Mouse (Mus musculus) megakaryocyte progenitor cell, adult 5-6 weeks (primary cell): Measurements from ENCODE around the gene Cish. TPM values are rescaled to one million over a fixed set of nuclear protein-coding genes. Genes with fewer than 3 reads are reported as not detected.
"Not testable (repeated sequence)": the region's sequence is repeated elsewhere in the genome, so short reads cannot be mapped to it uniquely, and the experiment has no call there.

Experiments
- ATAC-seq: replicated peaks from 2 replicates; pipeline ENCODE4 v1.8.0; 2016; ENCODE audit warnings: mild to moderate bottlenecking, moderate TSS enrichment, inconsistent platforms; ENCODE audit not compliant: poor library complexity
- total RNA-seq, 2 experiments: library from RNA; stranded (forward) in 1 of 2; stranded (reverse) in 1 of 2; fragments of 157-497, 149-512 nt in 1 of 2; fragments of 200-1000 nt in 1 of 2; gene quantifications; 2 replicates each; pipeline versions ENCODE4 v1.2.3 to v1.2.4; 2015 to 2017

The Cish gene
- total RNA-seq, 2 experiments from 2014 or later: 0.21 to 0.86 TPM

DNA sequence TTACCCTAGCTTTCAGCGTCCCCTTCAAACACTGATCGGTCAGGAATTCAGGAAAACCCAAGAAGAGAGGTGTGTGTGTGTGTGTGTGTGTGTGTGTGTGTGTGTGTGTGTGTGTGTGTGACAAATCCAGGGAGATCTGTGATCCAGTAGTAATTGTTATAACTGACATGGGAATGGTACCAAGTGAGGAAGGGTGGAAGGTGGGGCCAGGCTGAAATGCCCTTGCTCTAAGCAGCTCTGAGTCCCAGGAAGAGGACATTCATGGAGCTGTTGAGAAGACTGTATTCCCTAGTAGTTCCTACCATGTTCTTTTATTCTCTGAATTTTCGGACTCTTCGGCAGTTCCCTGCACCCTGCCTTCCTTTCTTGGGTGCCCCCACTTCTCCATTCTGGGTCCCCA, 1.8 kb downstream of the Cish start:
- no peak for ATAC-seq

DNA sequence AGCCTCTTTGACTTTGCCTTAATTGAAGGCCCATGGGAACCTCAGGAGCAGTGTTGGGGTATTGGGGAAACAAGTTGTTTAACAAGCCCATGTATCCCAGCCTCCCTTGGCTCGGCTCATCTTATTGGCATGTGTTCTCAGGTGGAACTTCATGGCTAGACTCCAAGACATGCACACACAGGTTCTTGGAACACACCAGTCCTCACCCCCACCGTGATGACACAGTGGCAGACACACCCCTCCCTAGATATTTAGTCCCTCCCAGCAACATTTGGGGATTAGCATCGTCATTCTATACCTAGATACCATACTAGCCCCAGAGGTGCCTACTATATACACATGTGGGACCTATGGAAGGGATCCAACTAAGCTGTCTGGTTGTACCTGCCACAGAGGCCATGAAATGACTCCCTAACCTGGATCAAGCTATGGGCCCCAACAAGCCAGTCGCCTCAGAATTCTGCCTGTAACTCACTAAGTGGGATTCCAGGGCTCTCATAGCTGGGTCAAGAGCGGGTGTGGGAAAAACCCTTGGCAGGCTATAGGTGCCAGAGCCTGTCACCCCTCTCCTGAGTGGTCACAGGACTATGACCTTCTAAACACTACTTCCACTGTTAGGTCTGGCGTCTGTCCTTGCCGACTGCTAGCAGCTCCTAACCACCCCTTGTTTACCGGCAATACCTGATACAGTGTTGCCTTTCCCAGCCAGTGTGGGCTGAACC, 2.4 kb downstream of the Cish start:
- ATAC-seq: no peak

DNA sequence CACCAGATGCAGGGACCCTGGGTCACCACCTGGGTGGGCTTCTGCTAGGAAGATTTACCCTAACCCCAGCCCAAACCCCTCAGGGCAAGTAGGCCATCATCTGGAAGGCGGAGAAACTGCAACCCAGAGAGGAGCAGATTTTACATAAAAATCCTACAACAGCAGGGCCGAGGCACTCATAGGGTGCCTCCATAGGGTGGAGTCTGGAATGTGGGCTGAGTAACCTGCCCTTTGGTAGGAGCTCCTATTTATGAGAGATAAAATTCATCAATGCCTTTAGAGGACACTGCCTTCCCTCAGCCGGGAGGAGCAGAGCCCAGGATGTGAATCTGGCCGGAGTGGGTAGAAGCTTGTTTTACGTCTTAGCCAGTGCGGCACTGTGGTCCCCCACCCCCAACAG, 3.0 kb downstream of the Cish start:
- no peak for ATAC-seq

DNA sequence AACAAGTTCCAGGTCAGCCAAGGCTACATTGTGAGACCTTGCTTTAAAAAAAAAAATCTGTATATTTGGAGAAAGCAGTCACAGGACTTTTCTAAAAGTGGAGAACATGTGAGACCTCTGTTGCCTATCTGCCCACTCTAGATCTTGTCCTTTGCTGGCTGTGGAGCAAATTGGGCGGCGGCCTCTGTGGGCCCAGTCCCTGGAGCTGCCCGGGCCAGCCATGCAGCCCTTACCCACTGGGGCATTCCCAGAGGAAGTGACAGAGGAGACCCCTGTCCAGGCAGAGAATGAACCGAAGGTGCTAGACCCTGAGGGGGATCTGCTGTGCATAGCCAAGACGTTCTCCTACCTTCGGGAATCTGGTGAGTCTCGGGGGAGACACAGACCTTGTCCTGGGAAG, 4.0 kb downstream of the Cish start:
- ATAC-seq: no peak

DNA sequence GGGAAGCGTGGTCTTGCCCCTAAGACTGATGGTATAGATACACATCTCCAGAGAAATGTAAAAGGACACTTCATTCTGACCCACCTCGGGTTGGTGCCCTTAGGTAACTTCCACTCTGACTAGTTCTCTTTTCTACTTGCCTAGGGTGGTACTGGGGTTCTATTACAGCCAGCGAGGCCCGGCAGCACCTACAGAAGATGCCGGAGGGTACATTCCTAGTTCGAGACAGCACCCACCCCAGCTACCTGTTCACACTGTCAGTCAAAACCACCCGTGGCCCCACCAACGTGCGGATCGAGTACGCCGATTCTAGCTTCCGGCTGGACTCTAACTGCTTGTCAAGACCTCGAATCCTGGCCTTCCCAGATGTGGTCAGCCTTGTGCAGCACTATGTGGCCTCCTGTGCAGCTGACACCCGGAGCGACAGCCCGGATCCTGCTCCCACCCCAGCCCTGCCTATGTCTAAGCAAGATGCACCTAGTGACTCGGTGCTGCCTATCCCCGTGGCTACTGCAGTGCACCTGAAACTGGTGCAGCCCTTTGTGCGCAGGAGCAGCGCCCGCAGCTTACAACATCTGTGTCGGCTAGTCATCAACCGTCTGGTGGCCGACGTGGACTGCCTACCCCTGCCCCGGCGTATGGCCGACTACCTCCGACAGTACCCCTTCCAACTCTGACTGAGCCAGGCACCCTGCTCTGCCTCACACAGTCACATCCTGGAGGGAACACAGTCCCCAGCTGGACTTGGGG, 4.6 kb downstream of the Cish start:
- ATAC-seq: no peak

DNA sequence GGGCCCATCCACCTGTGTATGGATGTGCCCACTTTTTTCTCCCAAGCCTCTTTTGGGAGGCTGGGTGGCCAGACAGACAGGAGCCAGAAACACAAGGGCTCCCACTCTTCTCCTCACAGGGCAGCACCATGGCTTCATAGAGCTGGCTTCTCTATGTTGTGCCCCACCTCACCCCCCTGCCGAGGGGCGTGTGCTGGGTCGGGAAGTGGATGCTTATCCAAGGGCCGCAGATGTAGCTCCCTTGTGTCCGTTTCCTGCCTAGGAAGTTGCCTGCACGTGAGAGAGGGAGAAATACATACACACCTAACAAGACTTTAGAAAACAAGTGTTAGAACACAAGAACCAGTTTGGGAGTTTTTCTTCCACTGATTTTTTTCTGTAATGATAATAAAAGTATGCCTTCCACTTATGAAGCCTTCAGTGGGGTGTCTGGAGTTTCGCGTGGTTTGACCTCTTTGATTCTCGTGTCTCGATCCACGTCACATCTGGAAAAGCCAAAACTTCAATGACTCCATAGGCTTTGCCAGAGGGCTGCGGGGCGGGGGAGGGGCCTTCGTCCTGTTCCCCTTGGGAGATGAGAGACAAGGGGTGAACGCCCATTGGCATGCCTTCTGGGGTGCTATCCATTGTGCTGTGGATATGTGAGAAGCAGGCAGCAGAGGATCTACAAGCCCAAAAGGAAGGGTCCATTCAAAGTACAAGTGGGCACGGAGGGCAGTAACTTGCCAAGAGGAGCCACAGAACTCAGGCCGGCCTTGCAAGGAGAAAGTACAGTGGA, 5.9 kb downstream of the Cish start:
- no peak for ATAC-seq

DNA sequence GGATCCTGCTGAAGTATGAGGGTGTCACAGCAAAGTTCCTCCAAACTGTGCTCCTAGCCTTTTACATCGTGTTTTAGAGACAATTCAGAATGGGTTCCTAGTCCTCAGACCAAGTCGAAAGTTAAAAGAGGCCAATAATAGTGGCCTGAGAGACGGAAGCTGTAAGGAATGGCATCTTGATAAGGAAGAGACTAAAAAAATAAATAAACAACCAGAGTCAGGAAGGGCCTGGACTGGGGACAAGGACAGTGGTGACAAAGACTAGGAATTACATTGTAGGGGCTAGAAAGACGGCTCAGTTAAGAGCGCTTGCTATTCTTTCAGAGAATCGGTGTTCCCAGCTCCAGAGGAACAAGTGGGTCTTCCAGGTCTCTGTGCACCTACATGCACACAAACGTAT, 6.8 kb downstream of the Cish start:
- no peak for ATAC-seq

DNA sequence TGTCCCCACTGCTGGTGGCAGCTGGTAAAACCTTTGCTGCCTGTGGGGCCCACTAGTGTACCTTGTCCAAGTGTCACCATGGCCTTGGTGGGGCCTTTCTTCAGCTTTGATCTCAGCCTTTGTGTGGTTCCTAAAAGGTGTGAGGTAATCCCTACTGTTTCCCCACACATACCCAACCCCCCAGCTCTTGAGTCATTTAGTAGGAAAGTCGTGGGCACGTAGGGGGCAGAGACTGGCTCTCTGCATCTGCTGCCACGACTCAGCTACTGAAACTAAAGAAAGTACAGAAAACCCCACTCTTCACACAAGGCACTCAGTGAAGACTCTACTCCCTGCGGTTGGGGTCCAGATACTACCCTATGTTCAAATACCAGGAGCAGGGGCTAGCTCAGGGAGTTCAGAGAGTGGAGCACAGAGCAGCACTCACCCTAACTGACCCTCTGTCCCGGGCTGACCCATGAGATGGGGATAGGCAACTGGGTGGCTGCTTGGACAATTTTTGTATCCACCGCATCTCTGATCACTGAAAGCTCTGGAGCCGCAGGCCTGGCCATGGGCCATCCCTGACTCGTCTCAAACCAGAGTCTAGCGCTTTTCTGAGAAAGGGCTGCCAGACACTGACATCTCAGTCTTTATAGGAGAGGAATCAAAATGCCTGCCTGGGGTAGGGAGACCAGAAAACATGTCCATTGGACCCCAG, 7.4 kb downstream of the Cish start:
- ATAC-seq: peak; percentile 16

DNA sequence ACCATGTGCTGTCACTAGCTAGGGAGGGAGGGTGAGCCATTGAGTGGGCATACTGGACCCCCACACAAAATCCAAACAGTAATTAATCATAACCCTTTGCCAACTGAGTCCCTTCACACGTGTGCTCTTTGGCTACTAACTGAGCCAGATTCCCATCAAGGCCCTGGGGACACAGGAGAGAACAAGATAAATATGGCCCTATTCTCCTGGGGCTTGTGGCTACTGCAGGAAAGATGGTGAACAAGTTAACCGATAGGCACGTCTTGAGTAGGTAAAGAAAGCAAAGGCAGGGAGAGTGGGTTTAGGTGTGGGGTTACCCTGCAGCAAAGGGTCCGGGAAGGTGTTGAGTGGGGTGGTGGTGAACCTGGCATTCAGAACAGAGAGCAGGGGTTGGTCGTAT, 8.1 kb downstream of the Cish start:
- no peak for ATAC-seq

DNA sequence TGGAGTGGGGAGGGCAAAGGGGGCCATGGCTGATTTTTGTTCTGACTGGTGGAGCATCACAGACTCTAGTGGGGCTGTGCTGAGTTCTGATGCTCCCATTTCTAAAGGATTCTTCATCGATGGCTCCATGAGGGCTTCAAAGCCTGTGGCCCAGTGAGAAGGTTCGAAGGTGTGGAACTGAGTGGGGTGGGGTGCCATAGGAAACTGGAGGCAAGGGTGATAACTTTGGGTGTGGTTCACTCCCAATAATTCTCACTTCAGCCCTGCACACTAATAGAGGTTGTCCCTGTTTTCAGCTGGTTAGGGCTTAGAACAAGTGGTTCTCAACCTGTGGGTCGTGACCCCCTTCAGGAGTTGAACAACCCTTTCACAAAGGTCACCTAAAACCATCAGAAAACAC, 8.6 kb downstream of the Cish start:
- ATAC-seq: no peak

DNA sequence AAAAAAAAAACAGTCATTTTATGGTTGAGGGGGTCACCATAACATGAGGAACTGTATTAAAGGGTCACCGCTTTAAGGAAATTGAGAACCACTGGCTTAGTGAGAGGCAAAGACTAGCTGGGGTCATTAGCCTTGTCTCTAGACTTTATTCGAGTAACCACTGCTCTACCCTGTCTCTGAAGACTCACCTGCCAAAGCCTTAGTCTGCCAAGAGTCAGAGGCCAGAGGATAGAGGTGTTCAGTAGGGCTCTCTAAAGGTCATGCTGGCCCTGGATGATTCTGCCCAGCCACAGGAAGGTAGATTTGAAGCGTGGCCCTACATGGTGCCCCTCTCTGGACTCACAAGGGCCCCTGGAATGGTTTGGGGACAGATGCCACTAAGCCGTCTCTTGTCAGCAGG, 9.2 kb downstream of the Cish start:
- ATAC-seq: no peak

DNA sequence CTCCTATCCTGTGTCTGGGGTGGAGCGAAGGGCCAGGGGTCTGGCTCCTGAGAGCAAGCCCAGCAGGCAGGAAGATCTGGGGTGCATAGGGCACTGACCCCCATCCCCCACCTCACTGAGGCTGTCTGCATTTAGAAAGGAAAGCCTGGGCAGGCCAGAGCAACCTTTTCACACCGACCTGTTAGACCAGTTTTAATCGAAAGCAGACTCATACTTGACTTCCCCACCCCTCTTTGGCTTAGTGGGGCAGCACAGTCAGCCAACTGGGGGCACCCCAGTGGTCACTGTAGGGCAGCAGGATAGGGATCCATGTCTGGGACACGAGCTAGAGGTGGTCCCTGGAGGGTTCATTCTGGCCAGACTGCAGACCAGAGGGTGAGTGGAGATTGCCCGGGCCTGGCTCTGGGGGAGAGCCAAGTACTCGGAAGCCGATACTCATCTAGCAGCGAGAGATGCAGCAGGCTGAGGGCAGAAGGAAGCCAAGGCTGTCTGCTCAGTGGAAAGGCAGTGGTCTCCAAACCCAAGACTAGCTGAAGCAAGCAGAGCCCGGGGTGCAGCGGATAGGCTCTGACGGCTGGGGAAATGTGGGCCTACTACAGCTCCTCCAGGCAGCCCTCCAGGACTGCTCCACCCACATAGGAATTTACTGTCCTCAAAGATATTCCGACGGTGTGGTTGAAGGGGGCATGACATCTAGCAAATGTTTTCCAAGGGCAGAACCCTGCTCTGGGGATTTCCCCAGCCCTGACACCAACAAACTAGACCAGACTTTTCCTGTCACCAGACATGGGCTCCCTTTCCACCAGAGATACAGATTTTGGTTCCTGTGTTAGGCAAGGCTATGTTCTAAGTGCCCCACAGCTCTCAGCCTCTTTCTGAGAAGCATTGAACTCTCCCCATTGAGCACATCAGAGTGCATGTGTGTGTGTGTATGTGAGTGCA, 10.0 kb downstream of the Cish start:
- ATAC-seq: peak; percentile 26

DNA sequence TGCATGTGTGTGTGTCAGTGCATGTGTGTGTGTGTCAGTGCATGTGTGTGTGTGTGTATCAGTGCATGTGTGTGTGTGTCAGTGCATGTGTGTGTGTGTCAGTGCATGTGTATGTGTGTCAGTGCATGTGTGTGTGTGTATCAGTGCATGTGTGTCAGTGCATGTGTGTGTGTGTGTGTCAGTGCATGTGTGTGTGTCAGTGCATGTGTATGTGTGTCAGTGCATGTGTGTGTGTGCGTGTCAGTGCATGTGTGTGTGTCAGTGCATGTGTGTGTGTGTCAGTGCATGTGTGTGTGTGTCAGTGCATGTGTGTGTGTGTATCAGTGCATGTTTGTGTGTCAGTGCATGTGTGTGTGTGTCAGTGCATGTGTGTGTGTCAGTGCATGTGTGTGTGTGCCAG, 10.8 kb downstream of the Cish start:
- not testable (repeated sequence) for ATAC-seq

DNA sequence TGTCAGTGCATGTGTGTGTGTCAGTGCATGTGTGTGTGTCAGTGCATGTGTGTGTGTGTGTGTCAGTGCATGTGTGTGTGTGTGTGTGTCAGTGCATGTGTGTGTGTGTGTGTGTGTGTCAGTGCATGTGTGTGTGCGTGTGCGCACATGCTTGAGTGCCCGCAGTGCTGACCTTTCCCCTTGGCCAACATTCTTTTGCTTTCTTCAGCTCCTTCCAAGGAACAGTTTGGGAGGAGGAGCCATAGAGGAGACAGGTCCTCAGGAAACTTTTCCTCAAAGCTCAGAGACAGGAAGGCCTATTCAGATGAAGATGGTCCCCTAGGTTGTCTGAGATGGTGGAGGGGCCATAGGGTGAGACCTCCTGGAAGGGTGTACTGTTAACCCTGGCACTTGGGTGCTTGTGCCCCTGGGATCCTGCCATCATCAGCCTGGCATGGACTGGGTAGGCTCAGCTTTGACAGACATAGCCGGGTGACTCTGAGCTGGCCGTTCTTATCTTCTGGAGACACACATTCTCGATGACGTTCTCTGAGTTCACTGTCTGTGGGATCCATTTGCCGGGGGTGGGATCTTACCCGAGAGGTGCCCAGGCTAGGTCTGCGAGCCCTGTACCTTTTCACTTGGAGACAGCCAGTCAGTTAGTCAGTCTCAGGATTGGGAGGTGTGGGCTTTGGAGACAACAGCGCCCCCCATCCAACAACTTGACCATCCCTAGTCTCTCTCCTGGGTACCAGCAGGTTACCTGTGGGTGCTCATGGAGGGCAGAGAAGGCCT, 11.5 kb downstream of the Cish start:
- ATAC-seq: peak; percentile 80

DNA sequence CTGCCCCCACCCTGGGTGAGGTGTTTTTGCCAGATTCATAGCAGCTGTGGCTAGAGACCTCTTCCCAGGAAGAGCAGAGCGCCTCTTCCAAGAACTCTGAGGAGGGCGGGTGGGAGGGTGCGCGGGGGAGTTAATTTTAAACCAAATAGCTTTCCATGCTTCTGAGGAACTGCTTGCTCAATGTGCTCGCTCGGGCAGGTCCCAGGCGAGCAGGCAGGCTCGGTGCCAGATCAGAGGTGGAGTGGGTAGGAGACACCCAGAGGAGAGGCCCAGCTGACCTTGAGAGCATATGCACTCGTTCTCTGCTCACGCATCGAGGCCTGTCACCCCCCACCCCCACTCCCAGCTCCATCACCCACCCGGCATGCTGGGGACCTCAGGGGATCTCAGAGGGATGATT, 12.1 kb downstream of the Cish start:
- peak; percentile 15; the same call in 1 of the 2 replicates for ATAC-seq

DNA sequence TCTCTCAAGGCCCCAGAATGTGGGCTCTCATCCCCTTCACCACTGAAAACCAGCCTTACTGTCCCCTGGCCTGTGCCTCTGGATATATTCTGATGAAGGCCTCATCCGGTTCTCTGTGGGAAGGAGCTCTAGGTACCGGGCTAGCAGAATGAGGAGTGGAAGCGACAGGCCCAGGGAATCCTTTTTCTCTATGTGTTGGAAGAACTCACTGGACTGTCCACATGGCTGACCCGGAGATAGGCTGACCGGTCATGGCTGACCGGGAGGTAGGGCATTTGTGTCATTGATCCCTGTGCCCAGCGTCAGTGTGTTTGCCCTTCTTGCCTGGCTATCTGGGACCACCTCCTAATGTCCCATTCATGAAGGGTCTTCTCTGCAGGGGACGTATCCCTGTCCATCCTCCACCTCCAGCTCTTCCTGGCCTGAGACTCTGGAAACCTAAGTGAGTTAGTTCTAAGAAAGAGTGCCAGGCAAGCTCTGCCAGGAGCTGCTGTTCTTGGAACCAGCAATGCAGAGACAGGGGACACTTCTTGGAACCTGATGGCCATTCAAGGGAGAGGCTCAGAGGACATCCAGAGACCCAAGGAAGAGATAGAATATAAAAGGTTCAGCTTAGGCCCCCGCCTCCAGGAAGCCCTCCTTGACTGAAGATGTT, 12.6 kb downstream of the Cish start:
- ATAC-seq: no peak

DNA sequence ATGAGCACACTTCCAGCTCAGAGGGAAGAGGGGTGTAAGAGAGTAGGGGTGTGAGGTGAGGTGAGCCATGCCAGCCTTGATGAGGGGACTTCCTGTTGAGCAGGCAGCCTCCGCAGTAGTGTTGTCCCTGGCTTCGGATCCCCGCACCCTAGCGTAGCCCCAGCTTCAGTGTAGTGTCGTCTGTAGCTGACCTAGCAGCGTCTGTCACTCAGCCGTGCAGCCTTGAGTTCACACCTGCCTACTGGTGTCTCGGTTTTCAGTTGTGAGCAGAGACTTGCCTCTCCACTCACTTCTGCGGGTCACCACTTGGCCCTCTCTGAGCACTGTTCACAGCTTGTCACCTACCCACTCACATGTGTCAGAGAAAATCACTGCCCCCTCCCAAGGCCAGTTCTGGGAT, 13.3 kb downstream of the Cish start:
- ATAC-seq: no peak

DNA sequence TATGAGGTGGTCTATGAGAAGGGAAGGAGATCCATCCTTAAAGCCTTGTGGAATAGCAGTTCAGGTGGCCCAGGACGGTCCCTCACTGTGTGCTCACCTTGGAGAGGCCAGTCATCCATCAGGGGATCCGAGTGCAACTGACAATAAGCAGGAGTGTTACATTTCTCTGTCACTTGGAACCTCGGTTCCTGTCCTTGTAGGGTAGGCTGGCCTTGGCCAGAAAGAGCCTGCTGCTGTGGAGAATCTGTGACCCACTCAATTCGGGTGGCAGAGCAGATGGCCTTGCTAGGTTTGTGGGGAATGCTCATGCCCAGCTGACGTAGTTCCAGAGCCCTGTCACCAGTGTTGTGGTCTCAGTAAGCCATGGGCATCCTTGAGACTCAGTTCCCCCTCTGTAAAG, 13.8 kb downstream of the Cish start:
- no peak for ATAC-seq
